17 mouse cellular contexts compared by ENCODE assay signal in genomic region chr19:38487501-38487900, GRCm38 (mm10). TPM values are rescaled to one million over a fixed set of nuclear protein-coding genes. Genes with fewer than 3 reads are reported as not detected.
DNase-seq lines count a peak whose midpoint lies in the region; ATAC-seq lines count a peak whose summit lies in the region.
"Had no signal": no experiment of that assay in that cellular context is flagged by ENCODE, and none has a peak within 500 bp of the region (broad histone marks: within the 10 kb centered on the region; RNA-seq: fewer than 3 reads in every experiment).

No protein-coding gene starts in this region.

- H3K9ac ChIP-seq in heart, embryonic 16.5 days (ENCODE audit: low read length): peak overlapping the region; percentile 34; the same call in 1 of the 2 replicates
- H3K9ac ChIP-seq in embryonic facial prominence, embryonic 12.5 days: no peak overlapping the region
- no peak overlapping the region for H3K9ac ChIP-seq in hindbrain, embryonic 11.5 days (ENCODE audit: low read depth, low read length)
- H3K9ac ChIP-seq in midbrain, embryonic 15.5 days: no peak overlapping the region
- H3K9ac ChIP-seq: embryonic facial prominence, embryonic 13.5 days had no signal

- peak overlapping the region; percentile 18; the same call in 1 of the 2 replicates for H3K27ac ChIP-seq in heart, embryonic 16.5 days (ENCODE audit: low read length)
- H3K27ac ChIP-seq in embryonic facial prominence, embryonic 12.5 days: 0 out of 2 replicates have a peak overlapping the region, but pooled peaks have one; percentile 36
- H3K27ac ChIP-seq in hindbrain, embryonic 11.5 days (ENCODE audit: low read depth, low read length): peak overlapping the region; percentile 20; the same call in 1 of the 2 replicates
- H3K27ac ChIP-seq in midbrain, embryonic 15.5 days: no peak overlapping the region
- H3K27ac ChIP-seq: embryonic facial prominence, embryonic 13.5 days; stomach, postnatal 0 days had no signal

- 38% methylated on average over 4 of the region's 4 CpGs for WGBS in heart, embryonic 16.5 days
- WGBS in embryonic facial prominence, embryonic 12.5 days: 41% methylated on average over 4 of the region's 4 CpGs
- 25% methylated on average over 4 of the region's 4 CpGs for WGBS in hindbrain, embryonic 11.5 days
- 25% methylated on average over 4 of the region's 4 CpGs for WGBS in midbrain, embryonic 15.5 days

- intact Hi-C loops in heart, postnatal 36 days (cut with DNase I): no loop called here

- H3K36me3 ChIP-seq in heart, embryonic 16.5 days (ENCODE audit: control insufficient read depth, insufficient read depth): no peaks in the 10 kb centered on the region
- H3K36me3 ChIP-seq in embryonic facial prominence, embryonic 12.5 days: no peaks in the 10 kb centered on the region
- no peaks in the 10 kb centered on the region for H3K36me3 ChIP-seq in hindbrain, embryonic 11.5 days (ENCODE audit: control insufficient read depth, insufficient read depth, low read length)
- no peaks in the 10 kb centered on the region for H3K36me3 ChIP-seq in midbrain, embryonic 15.5 days (replicated peaks)
- H3K36me3 ChIP-seq: embryonic facial prominence, embryonic 13.5 days; G1E had no signal

- DNase-seq in heart, postnatal 36 days: no peak
- no peak for DNase-seq in hindbrain, embryonic 11.5 days (ENCODE audit: low spot score)
- no peak for DNase-seq in urinary bladder, postnatal 4 days (ENCODE audit: low spot score in 2 of 2)
- no peak for DNase-seq in adipocyte (ENCODE audit: low spot score)
- DNase-seq: adrenal gland, postnatal 10 days; kidney, adult 8-10 months; lung, adult 2 months; right cerebral cortex, adult 18-20 months; thymus, postnatal 4 days had no signal

- H3K4me1 ChIP-seq in heart, embryonic 16.5 days (ENCODE audit: control insufficient read depth, insufficient read depth, low read length): peaks cover 26% of the 10 kb centered on the region
- H3K4me1 ChIP-seq in embryonic facial prominence, embryonic 12.5 days: peaks cover 29% of the 10 kb centered on the region
- peaks cover 5% of the 10 kb centered on the region for H3K4me1 ChIP-seq in hindbrain, embryonic 11.5 days (replicated peaks; ENCODE audit: control insufficient read depth, insufficient read depth, low read length)
- peaks cover 6% of the 10 kb centered on the region for H3K4me1 ChIP-seq in midbrain, embryonic 15.5 days

- H3K9me3 ChIP-seq in heart, embryonic 16.5 days (replicated peaks; ENCODE audit: control insufficient read depth, low read length): no peaks in the 10 kb centered on the region
- H3K9me3 ChIP-seq in embryonic facial prominence, embryonic 12.5 days: no peaks in the 10 kb centered on the region
- H3K9me3 ChIP-seq in hindbrain, embryonic 11.5 days (ENCODE audit: control insufficient read depth, low read length): no peaks in the 10 kb centered on the region
- H3K9me3 ChIP-seq in midbrain, embryonic 15.5 days: no peaks in the 10 kb centered on the region
- H3K9me3 ChIP-seq: embryonic facial prominence, embryonic 13.5 days; G1E had no signal

- no peak overlapping the region for H3K4me3 ChIP-seq in heart, embryonic 16.5 days (ENCODE audit: low read length)
- H3K4me3 ChIP-seq in embryonic facial prominence, embryonic 12.5 days: no peak overlapping the region
- no peak overlapping the region for H3K4me3 ChIP-seq in hindbrain, embryonic 11.5 days (ENCODE audit: low read depth, low read length)
- no peak overlapping the region for H3K4me3 ChIP-seq in midbrain, embryonic 15.5 days
- H3K4me3 ChIP-seq: embryonic facial prominence, embryonic 13.5 days had no signal

- no peaks in the 10 kb centered on the region for H3K27me3 ChIP-seq in heart, embryonic 16.5 days (ENCODE audit: control insufficient read depth, insufficient read depth, low read length)
- 0 out of 2 replicates have a peak, but pooled peaks cover 4% of the 10 kb centered on the region for H3K27me3 ChIP-seq in embryonic facial prominence, embryonic 12.5 days
- H3K27me3 ChIP-seq in hindbrain, embryonic 11.5 days (ENCODE audit: control insufficient read depth, insufficient read depth, low read length): peaks cover 3% of the 10 kb centered on the region; the same call in 1 of the 2 replicates
- H3K27me3 ChIP-seq in midbrain, embryonic 15.5 days (replicated peaks): peaks cover 23% of the 10 kb centered on the region; the same call in 1 of the 2 replicates

- peak overlapping the region; percentile 30 for H3K4me2 ChIP-seq in heart, embryonic 16.5 days (ENCODE audit: low read depth, low read length)
- H3K4me2 ChIP-seq in embryonic facial prominence, embryonic 12.5 days (replicated peaks): no peak overlapping the region
- no peak overlapping the region for H3K4me2 ChIP-seq in hindbrain, embryonic 11.5 days (replicated peaks; ENCODE audit: low read depth, low read length)
- H3K4me2 ChIP-seq in midbrain, embryonic 15.5 days: no peak overlapping the region
- H3K4me2 ChIP-seq: embryonic facial prominence, embryonic 13.5 days had no signal

- ATAC-seq in heart, embryonic 16.5 days (replicated peaks; ENCODE audit: extremely low read depth, insufficient read depth, low FRiP score): no peak
- no peak for ATAC-seq in embryonic facial prominence, embryonic 12.5 days (ENCODE audit: insufficient number of reproducible peaks, insufficient read depth, low FRiP score, low TSS enrichment)
- peak; percentile 62 for ATAC-seq in hindbrain, embryonic 11.5 days (ENCODE audit: low FRiP score)
- ATAC-seq in midbrain, embryonic 15.5 days (replicated peaks): 0 out of 2 replicates have a peak, but pooled peaks have one; percentile 50

RNA-seq across cellular contexts. Expression of gene Plce1, which starts 6.6 kb away (rescaled TPM):
- polyA plus RNA-seq in heart, embryonic 16.5 days (2015; fragmentation: Nextera tagmentation; extraction: Ambion mirVana): 5.8 and 7.7 TPM in 2 replicates
- total RNA-seq in heart, postnatal 36 days (2021): 10 to 100 TPM; 21.7 to 23.2 TPM
- 4.7 and 5.7 TPM in 2 replicates for polyA plus RNA-seq in embryonic facial prominence, embryonic 12.5 days (2016; fragmentation: Nextera tagmentation; extraction: Ambion mirVana)
- polyA plus RNA-seq in hindbrain, embryonic 11.5 days (2014; fragmentation: Nextera tagmentation; extraction: Ambion mirVana): 6.1 and 6.9 TPM in 2 replicates
- 4.0 and 5.1 TPM in 2 replicates for polyA plus RNA-seq in midbrain, embryonic 15.5 days (2015; fragmentation: Nextera tagmentation; extraction: Ambion mirVana)
- total RNA-seq: hematopoietic stem cell, adult 5-6 weeks had no signal
- polyA plus RNA-seq: C2C12, G1E had no signal

Comparison
In these comparisons a context has a peak if more than half of its experiments do, and no peak if none do; other contexts are left out.
1. ATAC-seq: peak in hindbrain, embryonic 11.5 days (single experiment) and midbrain, embryonic 15.5 days (single experiment); none in heart, embryonic 16.5 days (single experiment) and embryonic facial prominence, embryonic 12.5 days (single experiment).